Mouse (Mus musculus) liver, embryonic 16.5 days (tissue): ENCODE results near the gene Stat1. TPM values are rescaled to one million over a fixed set of nuclear protein-coding genes. Genes with fewer than 3 reads are reported as not detected.

Experiments
- ATAC-seq: fragments of 200-750 bp; cut with Nextera tagmentation; 2 replicates; pipeline ENCODE4 v1.8.0; 2017; ENCODE audit warnings: low read depth, mild to moderate bottlenecking, moderate number of reproducible peaks, moderate library complexity
- H3K27ac ChIP-seq: fragments of 300-500 bp; sonication (generic); 2 replicates; pipeline ENCODE4 v1.5.1; 2014; ENCODE audit warnings: mild to moderate bottlenecking, low read length
- H3K27me3 ChIP-seq: fragments of 300-500 bp; sonication (generic); 2 replicates; pipeline ENCODE4 v1.6.1; 2014; ENCODE audit warnings: low read depth, low read length, mixed read lengths; ENCODE audit not compliant: control insufficient read depth, insufficient read depth
- H3K36me3 ChIP-seq: fragments of 300-500 bp; sonication (generic); 2 replicates; pipeline ENCODE4 v1.6.1; 2014; ENCODE audit warnings: mild to moderate bottlenecking; ENCODE audit not compliant: control insufficient read depth, insufficient read depth
- H3K4me1 ChIP-seq: fragments of 300-500 bp; sonication (generic); 2 replicates; pipeline ENCODE4 v1.6.1; 2014; ENCODE audit warnings: low read depth, low read length, mixed read lengths; ENCODE audit not compliant: control insufficient read depth
- H3K4me2 ChIP-seq: fragments of 300-500 bp; sonication (generic); 2 replicates; pipeline ENCODE4 v1.6.1; 2014; ENCODE audit warnings: low read depth, low read length, mixed read lengths
- H3K4me3 ChIP-seq: fragments of 300-500 bp; sonication (generic); 2 replicates; pipeline ENCODE4 v1.5.1; 2014; ENCODE audit warnings: low read depth, mild to moderate bottlenecking, low read length
- H3K9ac ChIP-seq: fragments of 300-500 bp; sonication (generic); 2 replicates; pipeline ENCODE4 v1.6.1; 2014; ENCODE audit warnings: low read depth, low read length
- H3K9me3 ChIP-seq: fragments of 300-500 bp; sonication (generic); replicated peaks from 2 replicates; pipeline ENCODE4 v1.6.1; 2016; ENCODE audit warnings: low read length; ENCODE audit not compliant: control insufficient read depth
- WGBS: fragments of 180-500 bp; shearing (Covaris S2); extraction: QIAGEN DNeasy Blood & Tissue Kit; methylation state at CpG from one replicate; pipeline ENCODE4 v1.1.7; 2014; ENCODE audit not compliant: insufficient replicate concordance; 5-methylcytosine and 5-hydroxymethylcytosine counted together
- polyA plus RNA-seq: library from polyadenylated mRNA; unstranded; fragments of >200 nt; fragmentation: Nextera tagmentation; extraction: Ambion mirVana; gene quantifications from 2 replicates; pipeline ENCODE4 v1.2.1, GENCODE M21; 2015

The Stat1 gene
- polyA plus RNA-seq, 1 experiment from 2014 or later = 19.8 TPM

DNA sequence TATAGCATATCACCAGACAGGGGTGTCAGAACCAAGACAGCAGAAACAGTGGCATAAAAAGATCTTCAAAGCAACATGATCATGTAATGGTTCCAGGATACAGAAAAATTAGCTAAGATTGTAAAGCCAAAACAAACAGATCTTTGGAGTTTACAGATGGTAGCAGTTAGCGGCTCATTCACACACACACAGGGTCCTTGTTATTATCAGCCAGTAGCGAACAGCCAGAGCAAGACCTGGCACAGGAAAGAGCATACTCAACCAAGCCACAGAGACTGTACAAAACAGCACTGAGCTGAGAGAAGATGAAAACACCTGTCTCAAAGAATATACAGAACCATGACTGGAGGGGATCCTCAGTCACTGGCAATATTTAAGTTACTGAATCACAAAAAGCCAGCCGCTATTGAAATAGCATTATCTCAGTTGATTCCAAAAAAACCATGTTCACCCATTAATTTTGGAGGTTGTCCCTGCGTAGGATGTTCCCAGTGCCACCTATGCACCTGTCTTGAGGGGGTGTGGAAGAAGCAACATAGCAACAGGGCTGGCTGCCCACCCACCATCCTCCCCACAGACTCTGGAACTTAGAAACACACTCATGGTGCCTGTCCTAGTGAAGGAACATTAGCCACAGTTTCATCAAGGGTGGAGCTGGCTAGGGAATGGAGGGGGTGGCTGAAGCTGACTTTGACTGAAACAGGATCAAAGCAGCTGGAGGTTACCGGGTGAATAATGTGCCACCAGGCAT is 44.6 kb downstream of the Stat1 start:
- Histone ChIP-seq H3K4me3 (no peak overlapping the region), H3K27me3 (no peaks in the 10 kb centered on the region), H3K9me3 (no peaks in the 10 kb centered on the region), H3K27ac (no peak overlapping the region), H3K4me1 (no peaks in the 10 kb centered on the region), H3K4me2 (no peak overlapping the region), H3K36me3 (peaks cover 4% of the 10 kb centered on the region; the same call in 1 of the 2 replicates), H3K9ac (no peak overlapping the region)
- WGBS = 76% methylated on average over 5 of the region's 5 CpGs
- ATAC-seq = no peak

DNA sequence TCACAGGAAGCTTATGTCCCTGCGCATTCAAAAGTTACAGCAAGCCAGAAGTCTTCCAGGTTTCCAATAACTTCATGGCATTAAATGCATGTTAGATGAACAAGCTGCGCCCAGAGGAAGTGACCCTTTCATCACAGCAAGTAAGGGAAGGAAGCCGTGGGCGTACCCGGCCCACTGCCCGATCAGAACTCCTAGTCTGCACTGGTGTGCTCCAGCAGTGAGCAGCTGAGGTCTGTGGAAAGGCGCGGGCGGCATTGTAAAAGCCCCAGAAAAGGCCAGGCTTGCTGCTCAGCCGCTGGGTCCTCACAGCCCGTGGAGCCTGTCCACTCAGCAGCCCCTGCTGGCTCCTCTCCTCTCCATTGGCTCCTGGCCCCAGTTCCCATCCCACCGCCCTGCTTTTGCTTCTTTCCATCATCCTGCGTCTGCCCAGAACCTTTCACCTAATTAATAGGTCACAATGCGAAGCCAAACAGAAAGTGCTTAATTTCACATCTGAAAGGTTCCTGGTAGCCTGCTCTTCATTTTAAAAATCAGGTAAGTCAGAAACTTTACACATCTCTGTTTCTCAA is 47.5 kb downstream of the Stat1 start:
- 47% methylated on average over 14 of the region's 14 CpGs for WGBS

DNA sequence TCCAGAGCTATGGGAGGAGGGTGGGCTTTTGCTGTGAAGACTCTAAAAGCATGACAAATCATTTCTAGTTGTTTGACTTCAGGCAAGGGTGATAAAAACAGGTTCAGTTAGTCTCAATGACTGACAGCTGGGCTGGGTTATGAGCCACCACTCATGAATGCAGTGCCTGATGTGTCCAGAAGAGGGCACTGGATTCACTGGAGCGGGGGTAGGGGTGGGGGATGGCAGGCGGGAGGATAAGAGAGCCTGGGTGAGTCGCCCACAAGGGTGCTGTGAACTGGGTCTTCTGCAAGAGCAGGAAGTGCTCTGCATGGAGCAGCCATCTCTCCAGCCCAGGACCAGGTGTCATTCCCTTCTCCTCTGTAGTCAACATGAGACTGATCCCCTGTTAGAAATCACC is 50.8 kb downstream of the Stat1 start:
- no peak overlapping the region for H3K9ac ChIP-seq
- no peak overlapping the region for H3K4me2 ChIP-seq
- ATAC-seq = peak; percentile 24; the same call in 1 of the 2 replicates
- 5% methylated on average over 3 of the region's 3 CpGs for WGBS
- no peaks in the 10 kb centered on the region for H3K36me3 ChIP-seq
- no peaks in the 10 kb centered on the region for H3K27me3 ChIP-seq
- no peaks in the 10 kb centered on the region for H3K4me1 ChIP-seq
- H3K9me3 ChIP-seq = no peaks in the 10 kb centered on the region
- H3K27ac ChIP-seq = no peak overlapping the region
- no peak overlapping the region for H3K4me3 ChIP-seq

More for the DNA sequence above, 47.5 kb downstream of the Stat1 start:
- Histone ChIP-seq H3K36me3 (no peaks in the 10 kb centered on the region), H3K27me3 (no peaks in the 10 kb centered on the region), H3K27ac (no peak overlapping the region), H3K9ac (no peak overlapping the region), H3K4me1 (no peaks in the 10 kb centered on the region), H3K9me3 (no peaks in the 10 kb centered on the region), H3K4me2 (no peak overlapping the region), H3K4me3 (no peak overlapping the region)
- ATAC-seq = 0 out of 2 replicates have a peak, but pooled peaks have one; percentile 19

DNA sequence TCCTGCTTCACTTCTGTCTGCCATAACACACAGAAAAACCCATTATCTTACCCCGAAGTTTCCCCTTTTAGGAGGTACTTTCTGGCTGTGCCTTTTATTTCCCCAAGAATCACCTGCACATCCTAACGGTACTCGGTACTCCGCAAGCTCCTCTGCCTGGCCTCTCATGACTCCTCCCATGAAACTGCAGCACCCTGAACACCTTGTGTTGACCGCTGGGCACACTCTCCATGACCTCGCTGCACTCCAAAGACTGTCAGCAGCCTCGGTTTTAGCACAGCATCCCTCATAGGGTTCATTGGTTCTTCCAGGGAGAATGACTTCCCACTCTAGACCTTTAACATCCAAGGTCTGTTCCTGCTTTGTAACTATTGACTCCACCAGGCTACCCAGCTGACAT is 51.5 kb downstream of the Stat1 start:
- WGBS = 64% methylated on average over 7 of the region's 7 CpGs
- no peaks in the 10 kb centered on the region for H3K4me1 ChIP-seq
- H3K9ac ChIP-seq = no peak overlapping the region
- no peak overlapping the region for H3K4me3 ChIP-seq
- H3K27me3 ChIP-seq = no peaks in the 10 kb centered on the region
- ATAC-seq = no peak
- no peak overlapping the region for H3K4me2 ChIP-seq
- H3K9me3 ChIP-seq = no peaks in the 10 kb centered on the region
- no peaks in the 10 kb centered on the region for H3K36me3 ChIP-seq
- no peak overlapping the region for H3K27ac ChIP-seq

DNA sequence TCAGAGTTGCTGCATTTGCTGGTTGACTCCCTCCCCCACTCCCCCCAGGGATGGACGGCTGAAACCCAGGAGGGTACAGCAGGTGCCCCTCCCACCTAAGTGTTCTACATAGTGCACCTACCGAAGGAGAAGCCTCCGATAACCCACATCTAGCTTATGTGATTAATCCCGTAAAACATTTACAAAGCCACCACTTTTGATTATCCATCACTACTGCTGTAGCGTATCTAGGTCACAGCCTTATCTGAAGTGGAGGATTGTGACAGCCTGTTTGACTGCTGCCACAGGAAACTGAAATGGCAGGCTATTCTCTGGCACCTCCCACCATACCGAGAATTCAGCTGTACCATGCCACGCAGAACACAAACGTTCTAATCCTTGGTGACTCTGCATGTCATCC is 52.0 kb downstream of the Stat1 start:
- Histone ChIP-seq H3K27ac (no peak overlapping the region), H3K4me1 (no peaks in the 10 kb centered on the region), H3K4me3 (no peak overlapping the region), H3K36me3 (no peaks in the 10 kb centered on the region), H3K9me3 (no peaks in the 10 kb centered on the region), H3K9ac (no peak overlapping the region), H3K27me3 (no peaks in the 10 kb centered on the region), H3K4me2 (no peak overlapping the region)
- WGBS = 19% methylated on average over 8 of the region's 8 CpGs
- no peak for ATAC-seq

DNA sequence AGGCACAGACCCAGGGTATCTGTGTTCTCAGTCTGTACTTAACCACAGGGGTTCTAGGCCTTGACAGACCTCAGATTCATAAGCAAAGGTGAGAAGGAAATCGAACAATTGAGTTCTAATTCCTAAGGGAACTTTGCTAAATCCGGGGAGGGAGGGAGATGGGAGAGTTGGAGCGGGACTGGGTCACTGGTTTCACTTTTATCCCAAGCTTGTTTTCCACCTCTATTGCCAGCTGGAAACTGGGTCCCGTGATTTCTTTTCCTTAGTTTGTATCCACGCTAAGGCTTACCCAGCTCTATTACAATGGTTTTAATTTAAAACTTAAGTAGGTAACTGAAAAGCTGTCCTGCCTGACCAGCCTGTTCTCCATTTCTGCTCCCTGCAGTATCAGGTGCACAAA is 56.1 kb downstream of the Stat1 start:
- 75% methylated on average over 5 of the region's 5 CpGs for WGBS
- H3K9ac ChIP-seq = no peak overlapping the region
- ATAC-seq = no peak

DNA sequence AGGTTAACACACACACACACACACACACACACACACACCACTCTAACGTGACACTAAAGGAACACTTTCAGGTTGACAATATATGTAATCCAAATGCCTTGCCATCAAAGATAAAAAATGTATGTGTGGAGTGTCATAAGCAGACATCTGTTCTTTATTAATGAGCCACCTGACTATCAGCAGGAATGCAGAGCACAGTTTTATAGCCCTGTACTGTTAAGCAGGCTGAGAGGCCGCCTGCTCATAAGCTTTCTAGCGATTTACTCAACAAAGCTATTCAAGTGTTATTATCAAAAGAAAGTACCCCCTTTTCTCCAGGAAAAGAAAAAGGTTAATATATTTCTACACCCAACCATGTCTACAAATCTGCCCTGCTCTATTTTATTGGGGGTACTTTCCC is 56.7 kb downstream of the Stat1 start:
- Histone ChIP-seq H3K4me2 (no peak overlapping the region), H3K27ac (no peak overlapping the region), H3K4me1 (no peaks in the 10 kb centered on the region), H3K9ac (no peak overlapping the region), H3K36me3 (no peaks in the 10 kb centered on the region), H3K27me3 (no peaks in the 10 kb centered on the region), H3K4me3 (no peak overlapping the region), H3K9me3 (no peaks in the 10 kb centered on the region)
- ATAC-seq = no peak
- 61% methylated on average over 3 of the region's 3 CpGs for WGBS

More for the DNA sequence above, 56.1 kb downstream of the Stat1 start:
- Histone ChIP-seq H3K4me1 (no peaks in the 10 kb centered on the region), H3K9me3 (no peaks in the 10 kb centered on the region), H3K4me2 (no peak overlapping the region), H3K4me3 (no peak overlapping the region), H3K27me3 (no peaks in the 10 kb centered on the region), H3K36me3 (no peaks in the 10 kb centered on the region), H3K27ac (no peak overlapping the region)

DNA sequence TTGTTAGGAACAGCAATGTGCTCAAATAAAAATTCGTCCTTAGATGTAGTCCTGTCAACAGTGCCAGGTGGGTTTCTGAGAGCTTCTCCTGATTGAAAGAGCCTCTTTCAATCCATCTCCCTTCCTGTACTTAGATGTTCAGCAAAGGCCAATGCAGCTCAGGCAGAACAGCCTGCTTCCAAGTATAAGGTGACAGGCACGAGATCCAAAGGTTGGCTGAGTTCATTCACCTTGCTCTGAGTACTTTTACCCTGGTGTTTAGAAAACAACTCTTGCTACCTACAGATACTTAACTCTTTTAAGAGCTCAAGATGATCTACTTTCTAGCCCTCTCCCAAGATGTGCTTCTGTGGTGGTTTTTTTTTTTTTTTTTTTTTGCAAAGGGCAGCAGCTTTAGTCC is 57.8 kb downstream of the Stat1 start:
- H3K4me1 ChIP-seq = no peaks in the 10 kb centered on the region
- no peak overlapping the region for H3K4me3 ChIP-seq
- H3K9me3 ChIP-seq = no peaks in the 10 kb centered on the region
- no peak overlapping the region for H3K27ac ChIP-seq
- ATAC-seq = no peak
- H3K4me2 ChIP-seq = no peak overlapping the region
- no peaks in the 10 kb centered on the region for H3K36me3 ChIP-seq
- WGBS = 57% methylated on average over 2 of the region's 2 CpGs
- no peaks in the 10 kb centered on the region for H3K27me3 ChIP-seq
- no peak overlapping the region for H3K9ac ChIP-seq

DNA sequence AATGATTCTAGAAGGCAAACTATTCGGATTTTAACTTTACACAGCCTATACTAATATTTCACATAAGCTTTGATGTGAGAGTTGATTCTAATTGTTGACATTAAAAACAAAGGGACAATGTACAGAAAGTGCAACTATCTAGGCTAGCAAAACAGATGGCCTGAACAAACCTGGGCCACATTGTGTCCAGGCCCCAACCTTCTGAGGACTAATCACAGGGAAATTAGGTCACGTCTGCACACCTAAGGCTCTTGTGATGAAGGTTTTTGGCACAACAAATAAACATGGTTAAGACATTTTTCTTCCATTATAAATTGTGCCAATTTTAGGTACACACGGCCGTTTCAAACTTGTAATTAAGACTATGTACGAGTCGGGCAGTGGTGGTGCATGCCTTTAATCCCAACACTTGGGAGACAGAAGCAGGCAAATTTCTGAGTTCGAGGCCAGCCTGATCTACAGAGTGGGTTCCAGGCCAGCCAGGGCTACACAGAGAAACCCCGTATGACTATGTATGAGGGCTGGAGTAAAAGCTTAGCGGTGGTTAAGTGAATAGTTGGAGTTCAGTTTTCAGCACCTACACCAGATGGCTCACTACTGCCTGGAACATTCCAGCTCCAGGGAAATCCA is 60.8 kb downstream of the Stat1 start:
- Histone ChIP-seq H3K4me2 (no peak overlapping the region), H3K9ac (no peak overlapping the region), H3K9me3 (no peaks in the 10 kb centered on the region), H3K4me1 (no peaks in the 10 kb centered on the region), H3K36me3 (no peaks in the 10 kb centered on the region), H3K27me3 (no peaks in the 10 kb centered on the region), H3K4me3 (no peak overlapping the region), H3K27ac (no peak overlapping the region)
- ATAC-seq = no peak
- WGBS = 79% methylated on average over 9 of the region's 9 CpGs
